Mouse (Mus musculus) common myeloid progenitor, adult 5-6 weeks (primary cell): ENCODE data around the gene Acpp. TPM values are rescaled to one million over a fixed set of nuclear protein-coding genes. Genes with fewer than 3 reads are reported as not detected.
"Not testable (repeated sequence)": the region's sequence is repeated elsewhere in the genome, so short reads cannot be mapped to it uniquely, and the experiment has no call there.

Source experiments
- ATAC-seq: replicated peaks from 2 replicates; pipeline ENCODE4 v1.8.0; 2016; ENCODE audit warnings: low read depth, mild to moderate bottlenecking, moderate TSS enrichment, inconsistent platforms; ENCODE audit not compliant: poor library complexity, severe bottlenecking
- total RNA-seq: library from RNA; stranded (forward); fragments of 200-1000, 187-1606 nt; gene quantifications from 2 replicates; pipeline ENCODE4 v1.2.3, GENCODE M21; 2017

Gene Acpp
- 0.32 TPM in 1 of 2 replicates, not detected in the other for total RNA-seq

GRCm38 (mm10) chr9:104337183-104337931, at the start of gene Acpp:
Acpp (minus strand) TSS chr9:104337748.
- ATAC-seq, result peak; percentile 85

DNA sequence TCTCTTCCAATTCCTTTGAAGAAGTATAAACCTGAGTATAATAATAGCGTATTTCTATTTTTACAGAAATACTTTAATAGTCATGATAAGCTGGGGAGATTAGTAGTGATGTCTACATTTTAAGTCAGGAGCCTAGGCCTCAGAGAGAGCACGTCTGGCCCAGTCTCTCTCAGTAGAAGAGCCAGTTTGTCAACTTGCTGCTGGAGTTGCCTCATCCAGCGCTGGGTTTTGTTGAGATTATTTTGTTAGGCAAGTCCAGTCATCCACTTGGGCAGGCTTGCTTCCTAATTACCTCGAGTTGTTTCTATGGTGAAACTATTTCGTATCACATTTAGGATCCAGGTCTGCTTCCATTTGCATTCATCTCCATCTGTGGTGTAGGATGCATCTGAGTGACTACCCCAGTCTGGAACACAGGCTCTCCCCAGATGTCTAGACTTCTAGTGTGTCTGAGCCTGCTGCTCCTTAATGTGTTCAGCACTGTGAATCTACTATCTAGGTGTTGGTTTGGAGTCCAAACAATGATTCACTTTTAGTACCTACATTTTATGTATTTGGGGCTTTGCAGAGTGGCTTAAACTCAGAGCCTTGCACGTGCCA, 45.1 kb upstream of the Acpp start:
- ATAC-seq, result no peak

DNA sequence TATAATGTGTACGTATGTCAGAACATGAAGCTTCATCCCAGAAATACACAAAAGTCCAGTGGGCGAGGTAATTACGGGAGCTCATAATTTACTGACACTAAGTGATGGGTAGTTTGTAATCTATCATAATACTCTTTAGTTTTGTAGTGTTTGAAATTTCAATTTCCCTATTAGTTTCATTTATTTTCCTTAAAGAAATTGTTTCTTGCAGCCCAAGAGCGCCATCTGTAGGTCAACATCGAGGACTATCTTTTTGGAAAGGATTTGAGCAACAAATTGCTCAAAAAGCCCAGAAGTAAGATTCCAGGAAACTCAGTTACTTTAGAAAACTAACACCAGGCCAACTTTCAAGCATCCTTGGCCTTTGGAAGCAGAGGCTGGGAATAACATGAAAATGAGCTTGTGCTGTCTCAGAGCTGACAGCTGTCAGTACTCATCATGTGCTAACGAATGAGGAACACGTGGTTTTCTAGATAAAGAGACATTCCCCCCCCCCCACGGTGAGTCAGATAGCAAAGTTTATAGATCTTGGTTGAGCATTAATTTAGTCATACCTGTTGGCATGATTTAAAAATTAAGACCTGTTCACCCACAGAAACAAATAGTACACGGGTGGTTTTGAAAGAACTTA, 42.1 kb upstream of the Acpp start:
- ATAC-seq, result no peak

- ATAC-seq, result no peak
These were observed 38.0 kb upstream of the Acpp start for GRCm38 (mm10) chr9:104375573-104375972.

- ATAC-seq, result peak; percentile 94
These were observed 35.7 kb upstream of the Acpp start for GRCm38 (mm10) chr9:104373253-104373652.

DNA sequence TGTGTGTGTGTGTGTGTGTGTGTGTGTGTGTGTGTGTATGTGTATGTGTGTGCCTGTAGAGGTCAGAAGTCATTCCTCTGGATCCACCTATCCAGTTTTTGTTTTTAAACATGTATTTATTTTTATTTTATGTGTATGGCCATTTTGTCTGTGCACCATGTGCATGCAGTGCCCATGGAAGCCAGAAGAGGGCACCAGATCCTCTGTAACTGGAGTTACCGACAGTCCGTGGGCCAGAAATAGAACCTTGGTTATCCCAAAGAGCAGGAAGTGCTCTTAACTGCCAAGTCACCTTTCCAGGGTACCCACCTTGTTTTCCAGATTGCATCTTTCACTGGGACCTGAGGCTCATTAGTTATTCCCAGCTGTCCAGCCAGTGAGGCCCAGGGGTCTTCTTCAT, 29.4 kb upstream of the Acpp start:
- no peak for ATAC-seq

GRCm38 (mm10) chr9:104361951-104362350, 24.4 kb upstream of the Acpp start:
- not testable (repeated sequence) for ATAC-seq

DNA sequence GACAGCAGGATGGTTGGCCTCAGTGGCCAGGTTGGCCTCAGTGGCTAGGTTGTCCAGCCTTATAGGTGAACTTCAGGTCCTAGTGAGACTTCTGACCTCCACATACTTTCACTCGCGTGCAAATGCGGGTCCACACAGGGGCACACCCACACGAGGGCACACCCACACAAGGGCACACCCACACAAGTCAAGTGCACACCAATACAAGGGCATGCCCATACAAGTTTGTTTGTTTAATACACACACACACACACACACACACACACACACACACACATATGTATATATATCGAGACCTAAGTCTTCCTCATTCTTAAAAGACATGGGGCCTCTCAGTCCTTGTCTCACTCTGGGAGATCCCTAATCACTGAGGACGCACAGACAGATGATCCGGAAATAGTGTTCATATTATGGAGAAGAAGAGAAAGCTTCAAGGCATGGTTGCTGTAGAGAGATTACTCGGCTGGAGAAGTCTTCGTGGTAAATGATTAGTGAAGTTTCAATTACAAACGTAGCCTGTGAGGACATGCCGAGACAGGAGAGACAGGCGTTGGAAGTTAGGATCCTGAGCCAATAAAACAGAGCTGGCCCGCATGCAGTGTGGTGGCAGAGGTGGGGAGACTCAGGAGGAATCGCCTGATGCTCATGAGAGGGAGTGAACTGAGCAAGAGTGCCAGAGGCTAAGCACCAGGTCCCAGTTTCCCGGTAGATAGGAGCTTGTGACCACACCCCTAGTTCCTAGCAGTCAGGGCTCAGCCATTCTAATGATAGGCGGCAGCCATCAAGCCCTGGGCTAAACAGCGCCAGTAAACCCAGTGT, 23.7 kb upstream of the Acpp start:
- ATAC-seq, result no peak

GRCm38 (mm10) chr9:104360389-104360788, 22.8 kb upstream of the Acpp start:
- no peak for ATAC-seq

DNA sequence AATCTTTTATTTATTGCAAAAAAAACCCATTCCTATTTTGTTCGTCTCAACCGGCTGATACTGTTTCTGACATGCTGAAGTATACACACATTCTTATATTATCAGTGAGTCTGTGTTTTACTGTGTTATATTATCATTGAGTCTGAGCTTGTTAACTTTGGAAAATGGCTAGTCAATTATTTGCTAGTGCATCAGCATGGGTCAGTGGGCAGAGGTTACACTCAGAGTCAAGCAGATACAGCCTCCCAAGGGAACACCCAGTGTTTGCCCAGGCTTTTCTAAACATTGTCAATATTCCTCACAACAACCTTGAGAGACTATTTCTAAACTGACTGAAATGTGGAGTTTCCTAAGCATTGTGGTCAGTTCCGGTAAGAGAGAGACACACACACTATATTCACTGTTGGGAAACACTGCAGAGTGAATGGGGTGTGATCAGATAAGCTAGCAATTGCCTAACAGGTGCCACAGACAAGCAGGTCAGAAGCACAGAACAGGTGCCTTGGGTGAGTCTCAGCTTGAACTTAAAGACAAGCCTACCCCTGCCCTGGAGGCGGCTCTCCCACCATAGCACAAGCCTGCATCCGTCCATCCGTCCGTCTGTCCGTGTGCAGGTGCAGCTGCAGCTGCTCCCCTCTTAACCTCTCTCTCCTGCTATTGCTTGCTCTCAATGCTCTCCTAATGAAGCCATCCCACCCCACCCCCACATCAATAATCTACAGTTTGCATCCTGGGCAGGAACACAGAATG, 18.1 kb upstream of the Acpp start:
- ATAC-seq, result no peak

GRCm38 (mm10) chr9:104344136-104344535, 6.6 kb upstream of the Acpp start:
- ATAC-seq, result no peak

GRCm38 (mm10) chr9:104339483-104339882, 1.9 kb upstream of the Acpp start:
- no peak for ATAC-seq

- ATAC-seq, result peak; percentile 80
These were observed 1.2 kb upstream of the Acpp start for GRCm38 (mm10) chr9:104338489-104339427.

- ATAC-seq, result no peak
These were observed 6.2 kb downstream of the Acpp start for GRCm38 (mm10) chr9:104331301-104331700.

DNA sequence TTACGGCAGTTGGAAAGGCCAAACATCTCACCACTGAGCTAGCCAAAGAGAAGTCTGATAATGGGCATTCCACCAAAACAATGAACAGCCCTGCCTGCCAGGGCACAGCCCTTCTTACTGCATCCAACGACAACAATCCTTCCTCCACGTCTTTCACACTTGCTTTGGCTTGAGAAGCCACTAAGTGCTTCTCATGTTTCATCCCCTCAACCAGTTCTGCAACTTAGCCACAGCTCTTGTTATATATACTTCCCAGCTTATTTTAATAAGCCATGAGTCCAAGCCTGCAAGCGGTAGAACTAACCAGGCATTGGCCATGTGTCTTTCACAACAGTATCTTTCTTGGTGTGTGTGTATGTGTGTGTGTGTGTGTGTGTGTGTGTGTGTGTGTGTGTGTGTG, 8.9 kb downstream of the Acpp start:
- ATAC-seq, result no peak

GRCm38 (mm10) chr9:104321519-104321918, 16.0 kb downstream of the Acpp start:
- no peak for ATAC-seq

DNA sequence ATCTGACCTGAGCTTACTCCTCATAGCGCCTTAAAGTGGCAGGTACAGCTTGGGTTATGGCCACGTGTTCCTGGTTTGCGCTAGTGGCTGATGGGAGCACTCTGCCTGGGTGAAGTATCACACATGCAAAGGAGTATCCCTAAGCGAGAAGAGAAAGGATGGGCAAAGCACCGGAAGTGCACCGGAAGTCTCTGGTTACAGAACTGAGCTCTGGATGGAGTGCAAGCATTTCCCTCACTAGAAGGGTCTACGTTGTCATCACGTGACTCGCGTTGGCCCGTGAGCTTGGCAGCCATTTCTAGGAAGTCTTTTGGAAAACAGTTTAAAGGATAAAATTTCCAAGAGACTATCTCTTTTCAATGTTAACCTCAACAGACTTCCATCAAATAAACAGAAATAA, 21.2 kb downstream of the Acpp start:
- ATAC-seq, result no peak

DNA sequence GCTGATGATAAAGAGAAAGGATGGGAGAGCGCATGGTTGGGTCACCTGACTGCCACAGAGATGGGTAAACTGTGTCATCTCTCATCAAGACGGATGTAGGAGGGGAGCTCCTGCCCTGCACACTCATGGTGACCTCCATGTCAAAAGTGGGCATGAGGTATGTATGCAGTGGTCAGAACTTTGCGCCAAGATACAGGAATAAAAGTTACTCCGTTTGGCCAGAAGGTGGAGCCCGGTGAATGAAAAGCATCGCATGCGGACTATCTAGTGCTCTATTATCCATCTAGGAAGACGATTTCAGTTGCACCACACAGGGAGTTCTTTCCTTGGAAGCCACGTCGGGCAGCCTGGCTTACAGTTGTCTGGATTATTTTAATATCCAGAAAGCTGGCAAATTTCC, 22.0 kb downstream of the Acpp start:
- peak; percentile 69 for ATAC-seq

DNA sequence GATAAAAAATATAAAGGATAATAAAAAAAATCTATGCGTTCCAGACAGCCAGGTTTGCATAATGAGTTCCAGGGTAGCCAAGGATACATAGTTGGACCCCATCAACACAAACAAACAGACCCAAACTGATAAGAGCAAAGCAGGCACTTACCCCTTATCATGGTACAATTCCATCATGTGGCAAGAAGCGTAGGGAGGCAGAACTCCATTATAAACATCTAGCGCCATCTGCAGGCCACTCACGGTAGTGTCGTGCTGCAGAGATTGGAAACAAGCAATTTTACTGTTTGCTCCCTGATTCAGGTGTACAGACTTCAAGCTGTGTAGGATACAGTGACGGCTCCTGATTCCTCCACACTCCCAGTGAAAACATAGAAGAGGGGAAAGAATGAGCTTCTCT, 30.8 kb downstream of the Acpp start:
- ATAC-seq, result peak; percentile 93
